Mouse (Mus musculus): ENCODE data around the gene Dnmt3c. TPM values are rescaled to one million over a fixed set of nuclear protein-coding genes. Genes with fewer than 3 reads are reported as not detected.
A peak's percentile ranks its signal among the peaks of the same experiment; 100 is the strongest.
"Not testable (repeated sequence)": the region's sequence is repeated elsewhere in the genome, so short reads cannot be mapped to it uniquely, and the experiment has no call there.

The Dnmt3c gene
- polyA plus RNA-seq, 1 experiment: not detected

GRCm38 (mm10) chr2:153712646-153713091 lies 16.2 kb downstream of the Dnmt3c start:
- Histone ChIP-seq H3K79me2 (ENCODE audit: control insufficient read depth, insufficient read depth) (no peaks in the 10 kb centered on the region), H3K4me3 (no peak overlapping the region), H3K4me2 (ENCODE audit: low read depth) (no peak overlapping the region), H3K36me3 (ENCODE audit: control insufficient read depth, insufficient read depth) (no peaks in the 10 kb centered on the region), H3ac (ENCODE audit: control insufficient read depth, insufficient read length) (no peak overlapping the region), H3K27me3 (ENCODE audit: control insufficient read depth, insufficient read depth, insufficient read length) (peaks cover 6% of the 10 kb centered on the region)
- TF ChIP-seq MAX (IDR thresholded peaks at IDR 0.05; ENCODE audit: low read depth): no peak
- TF ChIP-seq POLR2AphosphoS2 (IDR thresholded peaks at IDR 0.05; ENCODE audit: insufficient read length, low read depth): no peak
- TF ChIP-seq SRF (IDR thresholded peaks at IDR 0.05; ENCODE audit: control insufficient read depth, insufficient read length, low read depth): no peak
- TF ChIP-seq REST (IDR thresholded peaks at IDR 0.05; ENCODE audit: insufficient read depth, insufficient read length): no peak

- no peak overlapping the region for H3K4me2 ChIP-seq (ENCODE audit: low read depth)
These were observed 16.8 kb downstream of the Dnmt3c start for GRCm38 (mm10) chr2:153713227-153713626.

GRCm38 (mm10) chr2:153717861-153718260 lies 21.4 kb downstream of the Dnmt3c start:
- H3K79me2 ChIP-seq (ENCODE audit: control insufficient read depth, insufficient read depth); H3K4me2 ChIP-seq (ENCODE audit: low read depth); H3ac ChIP-seq (ENCODE audit: control insufficient read depth, insufficient read length); H3K36me3 ChIP-seq (ENCODE audit: control insufficient read depth, insufficient read depth); H3K4me3 ChIP-seq: not testable (repeated sequence)
- peaks cover 12% of the 10 kb centered on the region for H3K27me3 ChIP-seq (ENCODE audit: control insufficient read depth, insufficient read depth, insufficient read length)

More at GRCm38 (mm10) chr2:153713227-153713626, 16.8 kb downstream of the Dnmt3c start:
- H3K36me3 ChIP-seq (ENCODE audit: control insufficient read depth, insufficient read depth): no peaks in the 10 kb centered on the region
- H3K79me2 ChIP-seq (ENCODE audit: control insufficient read depth, insufficient read depth): no peaks in the 10 kb centered on the region
- no peak overlapping the region for H3ac ChIP-seq (ENCODE audit: control insufficient read depth, insufficient read length)
- H3K27me3 ChIP-seq (ENCODE audit: control insufficient read depth, insufficient read depth, insufficient read length): peaks cover 7% of the 10 kb centered on the region
- TF ChIP-seq MYOG (IDR thresholded peaks at IDR 0.05; ENCODE audit: control insufficient read depth in 1 of 3, insufficient read depth in 1 of 3, insufficient read length in 2 of 3, low read depth in 2 of 3) (peak in 1 of 3 experiments; percentile 37), MAX (IDR thresholded peaks at IDR 0.05; ENCODE audit: low read depth) (no peak)
- no peak overlapping the region for H3K4me3 ChIP-seq

- H3K27me3 ChIP-seq (ENCODE audit: control insufficient read depth, insufficient read depth, insufficient read length): peaks cover 6% of the 10 kb centered on the region
- H3ac ChIP-seq (ENCODE audit: control insufficient read depth, insufficient read length): no peak overlapping the region
- no peaks in the 10 kb centered on the region for H3K36me3 ChIP-seq (ENCODE audit: control insufficient read depth, insufficient read depth)
- TF ChIP-seq MYOG (IDR thresholded peaks at IDR 0.05; ENCODE audit: control insufficient read depth in 1 of 3, insufficient read depth in 1 of 3, insufficient read length in 2 of 3, low read depth in 2 of 3): no peak
- TF ChIP-seq MAX (IDR thresholded peaks at IDR 0.05; ENCODE audit: low read depth): no peak
- TF ChIP-seq SRF (IDR thresholded peaks at IDR 0.05; ENCODE audit: control insufficient read depth, insufficient read length, low read depth): no peak
- no peak for TF ChIP-seq TCF3 (IDR thresholded peaks at IDR 0.05; ENCODE audit: insufficient read length, low read depth)
- no peak for TF ChIP-seq REST (IDR thresholded peaks at IDR 0.05; ENCODE audit: insufficient read depth, insufficient read length)
- TF ChIP-seq POLR2AphosphoS2 (IDR thresholded peaks at IDR 0.05; ENCODE audit: insufficient read length, low read depth): no peak
- no peak for TF ChIP-seq TCF12 (IDR thresholded peaks at IDR 0.05; ENCODE audit: insufficient read depth, poor library complexity, severe bottlenecking)
- TF ChIP-seq USF1 (IDR thresholded peaks at IDR 0.05; ENCODE audit: low read depth): no peak
- TF ChIP-seq E2F4 (IDR thresholded peaks at IDR 0.05; ENCODE audit: insufficient read depth): no peak
- TF ChIP-seq MYOD1 (IDR thresholded peaks at IDR 0.05; ENCODE audit: control insufficient read depth in 1 of 3, insufficient read length in 2 of 3, low read depth in 2 of 3): no peak
- TF ChIP-seq CEBPB (IDR thresholded peaks at IDR 0.05; ENCODE audit: insufficient read depth, poor library complexity, severe bottlenecking): no peak
- TF ChIP-seq POLR2A (IDR thresholded peaks at IDR 0.05; ENCODE audit: insufficient read length, low read depth): no peak
- H3K4me3 ChIP-seq: no peak overlapping the region
- no peaks in the 10 kb centered on the region for H3K79me2 ChIP-seq (ENCODE audit: control insufficient read depth, insufficient read depth)
- H3K4me2 ChIP-seq (ENCODE audit: low read depth): no peak overlapping the region
These were observed 26.6 kb downstream of the Dnmt3c start for GRCm38 (mm10) chr2:153723098-153723497.

DNA sequence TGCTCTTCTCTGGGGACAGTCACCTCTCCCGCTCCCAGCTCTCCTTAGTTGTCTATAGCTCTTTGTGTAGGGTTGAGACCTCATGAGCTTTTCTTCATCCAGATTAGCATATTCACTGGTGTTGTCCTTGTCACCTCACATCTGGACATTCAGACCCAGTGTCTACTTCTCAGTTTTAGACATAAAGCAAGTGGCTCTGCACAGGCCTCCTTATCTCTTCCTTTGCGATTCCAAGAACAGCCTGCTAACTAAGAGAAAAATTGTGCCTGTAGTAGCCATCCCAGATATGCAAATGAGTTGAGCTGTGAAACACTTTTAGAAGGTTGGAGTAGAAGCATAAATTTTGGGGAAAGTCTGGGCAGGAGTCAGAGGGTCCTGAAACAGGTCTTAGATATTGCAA lies 28.0 kb downstream of the Dnmt3c start:
- H3ac ChIP-seq (ENCODE audit: control insufficient read depth, insufficient read length): no peak overlapping the region
- no peak overlapping the region for H3K4me2 ChIP-seq (ENCODE audit: low read depth)
- H3K79me2 ChIP-seq (ENCODE audit: control insufficient read depth, insufficient read depth): no peaks in the 10 kb centered on the region
- no peaks in the 10 kb centered on the region for H3K36me3 ChIP-seq (ENCODE audit: control insufficient read depth, insufficient read depth)
- no peak overlapping the region for H3K4me3 ChIP-seq
- peaks cover under 1% of the 10 kb centered on the region for H3K27me3 ChIP-seq (ENCODE audit: control insufficient read depth, insufficient read depth, insufficient read length)
- no peak for TF ChIP-seq TCF3 (IDR thresholded peaks at IDR 0.05; ENCODE audit: insufficient read length, low read depth)
- TF ChIP-seq E2F4 (IDR thresholded peaks at IDR 0.05; ENCODE audit: insufficient read depth): no peak
- no peak for TF ChIP-seq USF1 (IDR thresholded peaks at IDR 0.05; ENCODE audit: low read depth)
- no peak for TF ChIP-seq POLR2A (IDR thresholded peaks at IDR 0.05; ENCODE audit: insufficient read length, low read depth)
- TF ChIP-seq MYOG (IDR thresholded peaks at IDR 0.05; ENCODE audit: control insufficient read depth in 1 of 3, insufficient read depth in 1 of 3, insufficient read length in 2 of 3, low read depth in 2 of 3): no peak
- no peak for TF ChIP-seq REST (IDR thresholded peaks at IDR 0.05; ENCODE audit: insufficient read depth, insufficient read length)
- TF ChIP-seq CEBPB (IDR thresholded peaks at IDR 0.05; ENCODE audit: insufficient read depth, poor library complexity, severe bottlenecking): no peak
- no peak for TF ChIP-seq MAX (IDR thresholded peaks at IDR 0.05; ENCODE audit: low read depth)
- no peak for TF ChIP-seq SRF (IDR thresholded peaks at IDR 0.05; ENCODE audit: control insufficient read depth, insufficient read length, low read depth)
- no peak for TF ChIP-seq MYOD1 (IDR thresholded peaks at IDR 0.05; ENCODE audit: control insufficient read depth in 1 of 3, insufficient read length in 2 of 3, low read depth in 2 of 3)
- TF ChIP-seq TCF12 (IDR thresholded peaks at IDR 0.05; ENCODE audit: insufficient read depth, poor library complexity, severe bottlenecking): no peak
- no peak for TF ChIP-seq POLR2AphosphoS2 (IDR thresholded peaks at IDR 0.05; ENCODE audit: insufficient read length, low read depth)

Measured in myocyte (in vitro differentiated cells).